Mouse (Mus musculus) hindbrain, embryonic 14.5 days (tissue): ENCODE data around the gene Grik5. TPM values are rescaled to one million over a fixed set of nuclear protein-coding genes. Genes with fewer than 3 reads are reported as not detected.
A peak's percentile ranks its signal among the peaks of the same experiment; 100 is the strongest.

ENCODE experiments used
- ATAC-seq: fragments of 200-750 bp; cut with Nextera tagmentation; 2 replicates; pipeline ENCODE4 v1.8.0; 2017; ENCODE audit warnings: moderate number of reproducible peaks, mild to moderate bottlenecking, moderate TSS enrichment, moderate library complexity; ENCODE audit not compliant: low FRiP score
- DNase-seq: peaks from one replicate; pipeline ENCODE4 v3.0.0-alpha.2; 2015; ENCODE audit warnings: low spot score
- H3K27ac ChIP-seq: fragments of 300-500 bp; sonication (generic); 2 replicates; pipeline ENCODE4 v1.5.1; 2014; ENCODE audit warnings: mild to moderate bottlenecking, moderate library complexity
- H3K27me3 ChIP-seq: fragments of 300-500 bp; sonication (generic); 2 replicates; pipeline ENCODE4 v1.6.1; 2014; ENCODE audit warnings: mild to moderate bottlenecking, low read length, mixed read lengths; ENCODE audit not compliant: control insufficient read depth, insufficient read depth
- H3K36me3 ChIP-seq: fragments of 300-500 bp; sonication (generic); replicated peaks from 2 replicates; pipeline ENCODE4 v1.6.1; 2014; ENCODE audit not compliant: control insufficient read depth, insufficient read depth
- H3K4me1 ChIP-seq: fragments of 300-500 bp; sonication (generic); replicated peaks from 2 replicates; pipeline ENCODE4 v1.6.1; 2014; ENCODE audit warnings: antibody characterized with exemption, low read length, mixed read lengths; ENCODE audit not compliant: control insufficient read depth, insufficient read depth
- H3K4me2 ChIP-seq: fragments of 300-500 bp; sonication (generic); replicated peaks from 2 replicates; pipeline ENCODE4 v1.6.1; 2014; ENCODE audit warnings: mild to moderate bottlenecking, moderate library complexity
- H3K4me3 ChIP-seq: fragments of 300-500 bp; sonication (generic); replicated peaks from 2 replicates; pipeline ENCODE4 v1.5.1; 2014; ENCODE audit warnings: mild to moderate bottlenecking, low read length
- H3K9ac ChIP-seq: fragments of 300-500 bp; sonication (generic); 2 replicates; pipeline ENCODE4 v1.6.1; 2014
- H3K9me3 ChIP-seq: fragments of 300-500 bp; sonication (generic); 2 replicates; pipeline ENCODE4 v1.6.1; 2016; ENCODE audit warnings: low read length; ENCODE audit not compliant: control insufficient read depth
- WGBS: fragments of 180-500 bp; shearing (Covaris S2); extraction: QIAGEN DNeasy Blood & Tissue Kit; methylation state at CpG from one replicate; pipeline ENCODE4 v1.1.7; 2014; 5-methylcytosine and 5-hydroxymethylcytosine counted together
- polyA plus RNA-seq: library from polyadenylated mRNA; unstranded; fragments of >200 nt; fragmentation: Nextera tagmentation; extraction: Ambion mirVana; gene quantifications from 2 replicates; pipeline ENCODE4 v1.2.1, GENCODE M21; 2014

Gene Grik5
- polyA plus RNA-seq, 1 experiment from 2014 or later = 22.5 TPM

- peak; percentile 88 for DNase-seq
Measured at GRCm38 (mm10) chr7:25105411-25106160, 33.4 kb upstream of the Grik5 start.

GRCm38 (mm10) chr7:25099581-25099980 is 27.4 kb upstream of the Grik5 start:
- Histone ChIP-seq H3K4me1 (no peaks in the 10 kb centered on the region), H3K4me3 (no peak overlapping the region), H3K9ac (no peak overlapping the region), H3K36me3 (peaks cover 32% of the 10 kb centered on the region), H3K27ac (no peak overlapping the region), H3K9me3 (no peaks in the 10 kb centered on the region), H3K27me3 (no peaks in the 10 kb centered on the region), H3K4me2 (no peak overlapping the region)
- DNase-seq (no peak), ATAC-seq (no peak)
- WGBS = 47% methylated on average over 4 of the region's 4 CpGs

More at GRCm38 (mm10) chr7:25105411-25106160, 33.4 kb upstream of the Grik5 start:
- Histone ChIP-seq H3K4me3 (no peak overlapping the region), H3K4me2 (no peak overlapping the region), H3K9me3 (no peaks in the 10 kb centered on the region), H3K27ac (peak overlapping the region; percentile 21; the same call in 1 of the 2 replicates), H3K36me3 (no peaks in the 10 kb centered on the region), H3K27me3 (no peaks in the 10 kb centered on the region), H3K4me1 (no peaks in the 10 kb centered on the region), H3K9ac (no peak overlapping the region)
- ATAC-seq = peak; percentile 28
- 11% methylated on average over 17 of the region's 17 CpGs for WGBS

- Histone ChIP-seq H3K27ac (no peak overlapping the region), H3K9ac (no peak overlapping the region), H3K27me3 (no peaks in the 10 kb centered on the region), H3K4me2 (no peak overlapping the region), H3K4me3 (no peak overlapping the region), H3K9me3 (no peaks in the 10 kb centered on the region), H3K36me3 (peaks cover 32% of the 10 kb centered on the region), H3K4me1 (no peaks in the 10 kb centered on the region)
- 74% methylated on average over 3 of the region's 3 CpGs for WGBS
- DNase-seq (no peak), ATAC-seq (no peak)
Measured at GRCm38 (mm10) chr7:25098169-25098568, 26.0 kb upstream of the Grik5 start.

- 21% methylated on average over 9 of the region's 10 CpGs for WGBS
- Histone ChIP-seq H3K9me3 (no peaks in the 10 kb centered on the region), H3K27ac (no peak overlapping the region), H3K4me3 (no peak overlapping the region), H3K4me2 (no peak overlapping the region), H3K4me1 (no peaks in the 10 kb centered on the region; the same call in 1 of the 2 replicates), H3K27me3 (no peaks in the 10 kb centered on the region), H3K36me3 (peaks cover 29% of the 10 kb centered on the region), H3K9ac (no peak overlapping the region)
- DNase-seq (no peak), ATAC-seq (no peak)
Measured at GRCm38 (mm10) chr7:25089875-25090274, 17.7 kb upstream of the Grik5 start.

GRCm38 (mm10) chr7:25088968-25089367 is 16.8 kb upstream of the Grik5 start:
- Histone ChIP-seq H3K4me2 (no peak overlapping the region), H3K9me3 (no peaks in the 10 kb centered on the region), H3K9ac (no peak overlapping the region), H3K4me1 (no peaks in the 10 kb centered on the region; the same call in 1 of the 2 replicates), H3K4me3 (no peak overlapping the region), H3K27me3 (no peaks in the 10 kb centered on the region), H3K27ac (no peak overlapping the region), H3K36me3 (peaks cover 38% of the 10 kb centered on the region)
- DNase-seq = no peak
- ATAC-seq = no peak
- WGBS = 32% methylated on average over 11 of the region's 11 CpGs

- Histone ChIP-seq H3K36me3 (peaks cover 43% of the 10 kb centered on the region), H3K27me3 (no peaks in the 10 kb centered on the region), H3K4me2 (no peak overlapping the region), H3K9me3 (no peaks in the 10 kb centered on the region), H3K4me1 (no peaks in the 10 kb centered on the region; the same call in 1 of the 2 replicates), H3K9ac (no peak overlapping the region), H3K27ac (no peak overlapping the region), H3K4me3 (no peak overlapping the region)
- 5% methylated on average over 10 of the region's 10 CpGs for WGBS
- no peak for DNase-seq
- no peak for ATAC-seq
Measured at GRCm38 (mm10) chr7:25088531-25088930, 16.4 kb upstream of the Grik5 start.

- WGBS = 42% methylated on average over 5 of the region's 5 CpGs
- Histone ChIP-seq H3K4me3 (no peak overlapping the region), H3K4me1 (no peaks in the 10 kb centered on the region; the same call in 1 of the 2 replicates), H3K9ac (no peak overlapping the region), H3K27ac (no peak overlapping the region), H3K36me3 (peaks cover 48% of the 10 kb centered on the region), H3K9me3 (no peaks in the 10 kb centered on the region), H3K4me2 (no peak overlapping the region), H3K27me3 (no peaks in the 10 kb centered on the region)
- no peak for DNase-seq
- no peak for ATAC-seq
Measured at GRCm38 (mm10) chr7:25087972-25088371, 15.8 kb upstream of the Grik5 start.

- Histone ChIP-seq H3K4me3 (no peak overlapping the region), H3K4me2 (no peak overlapping the region), H3K36me3 (peaks cover 48% of the 10 kb centered on the region), H3K27me3 (no peaks in the 10 kb centered on the region), H3K27ac (no peak overlapping the region), H3K9me3 (no peaks in the 10 kb centered on the region), H3K4me1 (no peaks in the 10 kb centered on the region; the same call in 1 of the 2 replicates), H3K9ac (no peak overlapping the region)
- ATAC-seq = no peak
- WGBS = 56% methylated on average over 10 of the region's 10 CpGs
- DNase-seq = no peak
Measured at GRCm38 (mm10) chr7:25087256-25087912, 15.2 kb upstream of the Grik5 start.

GRCm38 (mm10) chr7:25086656-25087055 is 14.5 kb upstream of the Grik5 start:
- ATAC-seq = no peak
- 57% methylated on average over 3 of the region's 3 CpGs for WGBS
- Histone ChIP-seq H3K27me3 (no peaks in the 10 kb centered on the region), H3K4me1 (no peaks in the 10 kb centered on the region; the same call in 1 of the 2 replicates), H3K9me3 (no peaks in the 10 kb centered on the region), H3K4me2 (no peak overlapping the region), H3K4me3 (no peak overlapping the region), H3K9ac (no peak overlapping the region), H3K36me3 (peaks cover 50% of the 10 kb centered on the region), H3K27ac (no peak overlapping the region)
- no peak for DNase-seq
